Mouse (Mus musculus) C2C12 (cell line): Measurements from ENCODE around the gene Gm853. TPM values are rescaled to one million over a fixed set of nuclear protein-coding genes. Genes with fewer than 3 reads are reported as not detected.
A peak's percentile ranks its signal among the peaks of the same experiment; 100 is the strongest.

ENCODE experiments used
- H3K27me3 ChIP-seq: one replicate; pipeline ENCODE4 v1.6.1; 2011; ENCODE audit not compliant: control insufficient read depth, insufficient read depth, insufficient read length
- H3K36me3 ChIP-seq: one replicate; pipeline ENCODE4 v1.6.1; 2011; ENCODE audit not compliant: control insufficient read depth, insufficient read depth
- H3K4me3 ChIP-seq: one replicate; pipeline ENCODE4 v1.5.1; 2011; ENCODE audit warnings: mild to moderate bottlenecking, control low read depth; ENCODE audit not compliant: poor library complexity, insufficient read depth, severe bottlenecking
- H3K79me2 ChIP-seq: one replicate; pipeline ENCODE4 v1.6.1; 2011; ENCODE audit not compliant: control insufficient read depth, insufficient read depth
- H3K79me3 ChIP-seq: one replicate; pipeline ENCODE4 v1.6.1; 2011; ENCODE audit warnings: low read depth, control low read depth
- H3ac ChIP-seq: one replicate; pipeline ENCODE3; 2011; ENCODE audit warnings: low read depth; ENCODE audit not compliant: control insufficient read depth, insufficient read length
- CEBPB ChIP-seq: IDR thresholded peaks from one replicate; pipeline ENCODE4 v1.6.1; 2011; ENCODE audit warnings: low read depth, mild to moderate bottlenecking, control low read depth, moderate library complexity
- CTCF ChIP-seq: IDR thresholded peaks from one replicate; pipeline ENCODE4 v1.5.1; 2011; ENCODE audit not compliant: control insufficient read depth, insufficient read depth, insufficient read length
- FOSL1 ChIP-seq: IDR thresholded peaks from one replicate; pipeline ENCODE4 v1.8.0; 2011; ENCODE audit warnings: mild to moderate bottlenecking, low read length; ENCODE audit not compliant: poor library complexity, insufficient read depth, severe bottlenecking
- MAX ChIP-seq: IDR thresholded peaks from one replicate; pipeline ENCODE4 v1.6.1; 2011; ENCODE audit warnings: mild to moderate bottlenecking, control low read depth
- MYOD1 ChIP-seq: IDR thresholded peaks from one replicate; pipeline ENCODE4 v1.6.1; 2011; ENCODE audit warnings: low read depth; ENCODE audit not compliant: control insufficient read depth, insufficient read length
- MYOG ChIP-seq: IDR thresholded peaks from one replicate; pipeline ENCODE4 v1.6.1; 2011; ENCODE audit not compliant: control insufficient read depth, insufficient read length; ENCODE audit errors: extremely low read depth
- USF1 ChIP-seq: IDR thresholded peaks from one replicate; pipeline ENCODE4 v1.6.1; 2011; ENCODE audit warnings: low read depth, mild to moderate bottlenecking, control low read depth, moderate library complexity
- polyA plus RNA-seq: library from polyadenylated mRNA; unstranded; fragments of >200 nt; fragmentation: generic; extraction: Trizol; gene quantifications from one replicate; pipeline ENCODE4 v1.2.1, GENCODE M21; 2012; ENCODE audit warnings: missing spikeins

Gm853 gene
- polyA plus RNA-seq, 1 experiment, result not detected

DNA sequence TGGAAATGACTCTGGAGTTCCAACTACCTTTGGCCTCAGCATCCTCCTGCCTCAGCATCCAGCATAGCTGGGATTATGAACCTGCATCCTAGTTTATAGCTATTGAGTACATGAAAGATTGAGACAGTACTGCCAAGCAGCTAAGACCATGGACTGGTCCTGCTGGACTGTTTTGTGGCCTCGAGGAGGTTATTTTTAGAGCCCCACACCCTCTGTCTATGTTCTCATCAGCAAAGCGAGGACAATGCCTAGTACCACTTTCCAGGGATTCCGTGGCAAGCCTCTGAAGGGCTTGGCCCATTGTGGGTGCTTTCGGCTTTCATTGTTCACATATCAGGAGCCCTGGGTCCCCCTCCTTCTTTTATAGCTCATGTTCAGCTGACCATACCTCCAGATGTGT, 51.8 kb downstream of the Gm853 start:
- H3K79me3 ChIP-seq, result peaks cover 9% of the 10 kb centered on the region
- H3K4me3 ChIP-seq, result no peak overlapping the region
- H3K79me2 ChIP-seq, result peaks cover 12% of the 10 kb centered on the region
- H3K27me3 ChIP-seq, result no peaks in the 10 kb centered on the region
- no peak overlapping the region for H3ac ChIP-seq
- TF ChIP-seq CTCF, result no peak
- peaks cover 10% of the 10 kb centered on the region for H3K36me3 ChIP-seq

DNA sequence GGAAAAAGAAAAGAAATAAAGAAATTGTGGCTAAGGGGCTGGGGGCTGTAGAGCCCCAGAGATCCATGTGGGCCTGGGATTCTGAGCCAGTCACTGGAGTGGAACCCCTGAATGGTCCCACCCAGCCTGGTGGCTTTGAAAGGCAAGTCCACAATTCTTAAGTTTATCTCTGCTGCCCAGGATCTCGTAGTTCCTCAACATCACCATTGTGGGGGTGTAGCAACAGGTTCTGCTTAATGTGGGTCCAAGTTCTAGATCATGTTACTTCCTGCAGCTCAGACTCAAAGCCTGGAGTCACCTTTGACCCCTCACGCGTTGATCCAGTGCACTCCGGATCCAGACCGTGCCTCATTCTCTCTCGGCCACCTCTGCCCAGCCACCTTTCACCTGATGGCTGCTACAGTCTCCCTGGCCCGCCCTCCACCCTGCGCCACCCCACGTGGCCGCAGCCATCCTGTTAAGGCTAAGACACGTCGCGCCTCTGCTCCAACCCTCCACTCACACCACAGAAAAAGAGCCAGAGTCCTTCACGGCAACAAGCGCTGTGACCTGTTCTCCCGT, 52.7 kb downstream of the Gm853 start:
- Histone ChIP-seq H3K27me3 (no peaks in the 10 kb centered on the region), H3K4me3 (no peak overlapping the region), H3ac (no peak overlapping the region), H3K36me3 (peaks cover 10% of the 10 kb centered on the region), H3K79me3 (peaks cover 7% of the 10 kb centered on the region), H3K79me2 (peaks cover 10% of the 10 kb centered on the region)
- TF ChIP-seq MAX (no peak), MYOD1 (no peak), MYOG (no peak), CTCF (no peak), CEBPB (no peak), FOSL1 (no peak), USF1 (no peak)

DNA sequence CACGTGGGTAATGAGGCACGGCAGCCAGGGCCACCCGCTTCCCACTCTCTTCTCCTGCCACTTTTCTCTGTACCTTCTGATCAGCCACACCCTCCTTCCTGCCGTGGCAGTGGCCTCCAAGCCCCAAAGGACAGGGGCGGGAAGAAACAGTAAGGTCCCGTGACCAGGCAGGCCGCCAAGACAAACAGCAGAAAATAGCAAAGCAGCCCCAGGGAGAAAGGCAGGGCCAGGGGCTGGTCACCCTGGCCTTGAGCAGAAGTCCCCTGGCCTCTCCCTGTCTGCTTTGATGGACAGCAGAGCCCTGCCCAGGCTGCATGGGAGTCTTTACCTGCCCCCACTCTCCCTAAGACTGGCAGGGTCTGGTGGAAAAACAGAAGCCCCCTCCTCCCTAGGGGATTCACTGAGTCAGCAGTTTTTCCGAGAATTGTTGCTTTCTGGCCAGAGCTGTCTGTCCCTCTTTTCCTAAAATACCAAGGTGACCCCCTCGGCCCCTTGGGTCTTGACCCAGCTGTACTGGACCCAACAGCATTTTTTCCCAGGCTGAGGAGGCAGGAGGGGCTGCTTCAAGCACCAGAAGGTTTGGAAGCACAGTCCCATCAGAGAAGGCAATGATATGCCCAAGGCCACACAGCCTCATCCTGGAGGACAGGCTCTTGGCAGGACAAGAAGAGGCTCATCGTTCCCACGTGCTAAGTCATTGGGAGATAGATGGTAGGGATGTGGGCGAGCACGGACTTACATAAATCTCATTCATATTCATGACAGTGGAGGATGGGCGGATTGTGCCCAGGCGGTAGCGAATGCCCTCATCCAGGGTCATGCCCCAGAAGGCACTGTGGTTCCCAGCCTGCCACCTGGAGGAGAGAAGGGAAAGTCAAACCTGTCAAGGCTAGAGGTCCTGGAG, 53.7 kb downstream of the Gm853 start:
- Histone ChIP-seq H3K27me3 (no peaks in the 10 kb centered on the region), H3K36me3 (peaks cover 10% of the 10 kb centered on the region), H3K4me3 (no peak overlapping the region), H3ac (peak overlapping the region; percentile 21), H3K79me3 (no peaks in the 10 kb centered on the region), H3K79me2 (peaks cover under 1% of the 10 kb centered on the region)
- TF ChIP-seq MYOG (no peak), USF1 (peak; percentile 74), MYOD1 (no peak), MAX (no peak)

DNA sequence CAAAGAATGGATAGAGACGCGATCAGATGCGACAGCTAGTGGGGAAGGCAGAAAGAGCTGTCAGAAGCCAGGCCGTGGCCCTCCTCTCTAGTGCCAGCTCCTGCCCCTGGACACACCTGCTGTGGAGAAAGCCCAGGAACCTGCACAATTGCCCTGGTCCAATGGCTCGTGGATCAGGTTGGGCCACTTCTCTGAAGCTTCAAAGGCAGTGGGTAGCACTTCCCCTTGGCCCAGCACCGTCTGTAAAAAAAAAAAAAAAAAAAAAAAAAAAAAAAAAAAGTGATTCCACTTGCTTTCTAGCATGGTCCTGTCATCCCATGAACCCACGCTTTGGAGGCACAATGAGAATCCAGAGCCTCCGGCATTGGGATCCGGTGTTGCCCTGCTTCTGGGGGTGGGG, 54.4 kb downstream of the Gm853 start:
- no peak overlapping the region for H3K4me3 ChIP-seq
- TF ChIP-seq USF1 (no peak), MYOD1 (no peak)
- peaks cover 10% of the 10 kb centered on the region for H3K36me3 ChIP-seq
- no peaks in the 10 kb centered on the region for H3K79me2 ChIP-seq
- H3ac ChIP-seq, result no peak overlapping the region
- H3K79me3 ChIP-seq, result no peaks in the 10 kb centered on the region
- H3K27me3 ChIP-seq, result no peaks in the 10 kb centered on the region

DNA sequence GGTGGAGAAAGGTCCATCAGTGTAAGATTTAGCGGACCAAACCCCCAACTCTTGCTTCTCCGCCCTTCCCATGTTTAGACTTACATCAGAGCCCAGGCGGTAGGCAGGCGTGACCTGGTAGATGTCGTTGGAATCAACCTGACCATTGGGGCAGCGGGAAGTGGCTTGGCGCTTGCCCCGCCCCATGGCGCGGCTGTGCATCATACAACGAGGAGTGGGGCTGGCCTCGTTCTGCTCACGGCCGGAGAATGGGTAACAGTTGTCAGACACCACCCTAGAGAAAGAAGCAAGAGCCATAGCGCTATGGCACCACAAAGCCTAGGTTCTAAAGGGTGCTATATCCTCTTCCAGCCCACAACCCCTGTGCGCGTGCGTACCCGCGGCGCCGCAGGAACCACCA, 54.9 kb downstream of the Gm853 start:
- H3K79me2 ChIP-seq, result no peaks in the 10 kb centered on the region
- no peaks in the 10 kb centered on the region for H3K27me3 ChIP-seq
- no peak overlapping the region for H3K4me3 ChIP-seq
- H3K79me3 ChIP-seq, result no peaks in the 10 kb centered on the region
- H3ac ChIP-seq, result no peak overlapping the region
- no peak for TF ChIP-seq MYOD1
- TF ChIP-seq USF1, result no peak
- TF ChIP-seq MAX, result no peak
- TF ChIP-seq CTCF, result no peak
- no peak for TF ChIP-seq MYOG
- TF ChIP-seq CEBPB, result no peak
- no peak for TF ChIP-seq FOSL1
- H3K36me3 ChIP-seq, result peaks cover 10% of the 10 kb centered on the region

DNA sequence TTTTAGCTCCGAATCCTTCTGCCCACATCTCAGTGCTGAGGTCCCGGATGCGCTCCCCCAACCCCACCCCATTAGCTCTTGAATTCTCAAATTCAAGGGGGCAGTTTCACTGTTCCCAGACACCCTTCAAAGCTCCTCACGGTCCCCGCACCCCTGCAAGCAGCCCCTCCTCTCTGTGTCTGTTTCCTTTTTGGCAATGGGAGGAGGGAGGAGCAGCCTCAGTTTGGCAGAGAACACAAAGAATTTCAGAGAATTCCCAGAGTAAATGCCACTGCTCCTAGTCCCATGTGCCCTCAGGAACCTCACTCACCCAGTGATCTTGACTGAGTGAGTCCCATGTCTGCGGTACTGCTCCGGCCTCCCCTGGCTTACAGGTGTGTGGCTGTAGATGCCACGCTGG, 55.6 kb downstream of the Gm853 start:
- no peaks in the 10 kb centered on the region for H3K27me3 ChIP-seq
- no peak overlapping the region for H3K4me3 ChIP-seq
- H3K79me2 ChIP-seq, result no peaks in the 10 kb centered on the region
- no peak for TF ChIP-seq CTCF
- TF ChIP-seq USF1, result no peak
- no peak for TF ChIP-seq MAX
- no peak for TF ChIP-seq MYOG
- no peak for TF ChIP-seq FOSL1
- TF ChIP-seq MYOD1, result no peak
- no peaks in the 10 kb centered on the region for H3K79me3 ChIP-seq
- H3ac ChIP-seq, result no peak overlapping the region
- H3K36me3 ChIP-seq, result peaks cover 10% of the 10 kb centered on the region
